Mouse (Mus musculus) mouse embryonic stem cell (cell line): ENCODE data around the gene Anpep.

Experiments
- in situ Hi-C, 2 experiments: fragments of 300-500 bp; cut with MboI; formaldehyde crosslinking; loops; 1 replicate in 1 of 2; 3 replicates in 1 of 2; pipeline ENCODE4 v1.14.3; 2019 to 2020; ENCODE audit warnings: low sequenced_read_pairs in 2 of 2, low pct_unique_long_range_greater_than_20kb in 1 of 2, mixed read lengths in 1 of 2; ENCODE audit not compliant: unreplicated experiment in 1 of 2

Gene Anpep

GRCm38 (mm10) chr7:79869072-79869719, 8.3 kb upstream of the Anpep start:
- in situ Hi-C loops = no loop called here

DNA sequence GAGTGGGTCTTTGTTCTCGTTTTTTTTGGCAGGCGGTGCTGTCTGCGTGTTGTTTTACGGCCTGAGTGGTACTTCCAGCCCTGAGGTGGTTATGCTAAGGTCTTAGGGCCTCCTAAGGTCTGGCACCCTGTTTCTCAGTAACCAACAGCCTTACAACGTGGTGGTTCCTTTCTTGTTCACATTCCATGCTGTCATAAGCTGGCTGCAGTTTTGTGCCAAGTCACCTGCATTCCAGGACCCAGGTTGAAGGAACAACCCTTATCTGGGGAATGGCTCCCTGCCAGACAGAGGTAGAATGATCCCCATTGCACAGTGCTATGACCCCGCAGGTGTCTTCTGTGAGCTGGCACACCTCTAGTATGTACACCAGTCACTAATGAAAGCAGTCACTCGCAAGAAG, 7.6 kb upstream of the Anpep start:
- in situ Hi-C loops = no loop called here

GRCm38 (mm10) chr7:79867861-79868260, 7.0 kb upstream of the Anpep start:
- in situ Hi-C loops = no loop called here

- in situ Hi-C loops = no loop called here
Observed at GRCm38 (mm10) chr7:79866294-79867000, 5.6 kb upstream of the Anpep start.

GRCm38 (mm10) chr7:79861794-79862193, 935 bp upstream of the Anpep start:
- in situ Hi-C loops = no loop called here

GRCm38 (mm10) chr7:79858956-79859630, 1.8 kb downstream of the Anpep start:
- in situ Hi-C loops = no loop called here

DNA sequence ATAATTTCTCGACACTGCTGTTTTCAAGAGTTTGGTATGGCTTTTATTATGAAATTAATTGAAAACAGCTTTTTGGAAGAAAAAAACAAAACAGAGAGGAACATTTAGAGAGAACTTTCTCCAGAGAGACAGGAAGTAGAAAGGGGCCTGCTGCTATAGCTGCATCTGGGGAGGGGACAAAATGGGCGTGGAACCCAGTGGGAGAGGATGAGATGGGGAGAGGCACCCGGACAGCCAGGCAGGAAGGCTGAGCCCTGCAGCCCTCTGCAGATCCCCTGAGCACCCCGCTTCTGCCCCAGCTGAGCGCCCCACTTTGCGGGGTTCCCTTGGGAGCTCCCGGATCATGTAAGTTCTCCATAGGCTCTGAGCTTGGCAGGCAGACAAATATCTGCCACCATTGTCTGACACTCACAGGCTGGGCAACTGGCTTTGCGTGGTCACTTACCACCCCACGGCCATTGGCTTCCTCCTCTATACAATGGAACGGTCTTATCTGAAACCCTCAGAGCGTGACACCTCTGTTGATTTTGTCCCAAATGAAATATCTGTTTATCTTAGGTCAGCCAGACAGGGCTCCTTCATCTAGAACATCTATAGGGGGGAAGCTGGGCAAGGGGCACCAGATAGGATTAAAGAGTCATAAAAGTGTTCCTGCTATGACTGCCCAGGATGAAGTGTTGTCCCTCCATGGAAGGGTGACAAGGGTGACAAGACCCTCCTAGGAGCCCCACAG, 2.5 kb downstream of the Anpep start:
- in situ Hi-C loops = no loop called here

GRCm38 (mm10) chr7:79856305-79856704, 4.6 kb downstream of the Anpep start:
- in situ Hi-C loops = no loop called here

DNA sequence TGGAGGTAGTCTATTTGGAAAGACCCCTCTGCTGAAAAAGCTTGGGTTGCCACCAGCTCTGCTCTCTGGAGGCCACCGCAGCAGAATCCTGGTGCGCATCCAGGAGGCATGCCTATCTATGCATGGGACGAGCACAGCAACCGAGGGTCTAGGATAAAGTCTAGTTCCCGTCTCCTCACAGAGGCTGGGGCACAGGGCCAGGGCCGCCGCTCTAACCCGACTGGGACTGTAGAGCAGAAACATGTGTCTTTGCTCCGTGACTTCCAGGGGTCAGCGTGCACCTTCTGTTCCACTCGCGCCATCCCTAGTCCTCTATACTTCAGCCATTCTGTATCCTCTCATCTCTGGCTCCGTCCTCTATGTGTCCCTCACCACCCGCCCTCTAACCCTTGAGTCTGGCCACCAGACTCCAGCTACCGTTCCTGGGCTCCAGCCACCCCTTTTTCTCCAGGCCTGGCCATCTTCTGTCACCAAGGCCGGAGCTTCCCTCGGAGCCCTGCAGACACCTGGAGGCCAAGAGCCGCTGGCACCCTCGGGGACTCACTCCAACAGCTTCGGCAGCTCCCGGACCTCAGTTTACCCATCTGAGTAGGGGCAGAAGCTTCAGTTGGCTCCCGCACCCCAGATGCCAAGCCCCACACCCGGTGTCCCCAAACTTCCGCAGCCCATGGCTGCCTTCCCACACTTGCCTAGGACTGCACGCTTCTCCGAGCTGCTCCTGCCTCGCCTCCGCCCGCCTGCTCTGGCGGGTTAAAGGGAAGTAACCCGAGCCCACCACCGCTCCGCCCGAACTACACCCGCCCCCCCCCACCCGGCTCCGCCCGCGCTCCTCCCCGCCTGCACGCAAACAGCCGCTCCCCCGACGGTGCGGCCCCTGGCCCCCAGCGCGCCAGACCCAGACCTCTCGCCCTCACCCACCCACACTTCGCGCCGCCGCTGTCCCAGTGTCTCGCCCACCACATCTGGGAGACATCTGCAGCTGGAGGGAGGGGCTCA, 13.1 kb downstream of the Anpep start:
- in situ Hi-C loops = no loop called here

- in situ Hi-C loops = no loop called here
Observed at GRCm38 (mm10) chr7:79846342-79846741, 14.5 kb downstream of the Anpep start.

DNA sequence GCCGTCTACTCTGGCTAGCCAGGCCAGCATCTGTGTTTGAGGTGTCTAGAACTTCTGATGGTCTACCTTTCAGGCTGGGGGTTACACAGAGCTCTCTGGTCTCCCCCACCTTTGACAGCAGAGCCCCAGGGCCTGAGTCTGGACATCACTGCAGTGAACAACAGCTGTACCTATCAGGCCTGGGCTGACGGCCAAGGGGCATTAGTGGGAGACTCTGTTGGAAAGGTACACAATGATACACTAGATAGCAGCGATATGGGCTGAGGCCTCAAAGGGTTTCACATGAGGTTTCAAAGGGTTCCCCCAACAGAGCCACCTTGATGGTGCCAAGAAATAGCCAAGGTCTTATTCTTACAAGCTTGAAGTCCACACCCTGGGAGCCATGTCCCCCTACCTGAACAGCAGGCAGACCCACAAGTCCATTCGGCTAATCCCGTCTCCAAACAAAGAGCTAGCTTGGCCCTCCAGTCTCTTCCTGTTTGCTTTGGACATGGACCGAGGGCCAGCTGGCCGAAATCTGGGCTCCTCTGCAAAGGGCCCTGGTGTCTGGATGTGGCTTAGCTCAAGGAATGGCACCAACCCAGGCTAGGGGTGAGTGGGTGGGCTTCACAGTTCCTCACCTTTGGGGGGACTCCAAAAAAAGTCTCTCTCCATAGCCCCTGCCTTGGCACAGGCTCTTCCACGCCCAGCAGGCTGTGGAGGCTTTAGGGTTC, 16.6 kb downstream of the Anpep start:
- in situ Hi-C loops = no loop called here

DNA sequence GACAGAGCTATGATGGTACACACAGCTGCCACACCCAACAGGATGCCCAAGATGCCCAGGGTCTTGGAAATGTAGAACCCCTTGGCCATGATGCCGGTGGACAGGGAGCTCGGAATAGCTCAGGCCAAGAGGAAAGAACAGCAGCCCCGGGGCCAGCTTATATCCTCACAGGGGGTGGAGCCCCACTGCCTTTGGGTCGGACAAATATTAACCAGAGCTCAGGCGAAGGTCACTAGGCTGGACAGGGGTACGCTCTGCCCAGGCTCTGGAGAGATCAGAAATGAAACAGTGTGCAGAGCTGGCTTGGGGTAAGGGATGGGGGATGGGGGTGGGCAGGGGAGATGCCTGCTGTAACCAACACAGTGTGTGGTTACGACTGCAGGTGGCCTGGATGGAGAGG, 18.7 kb downstream of the Anpep start:
- in situ Hi-C loops = no loop called here

- in situ Hi-C loops = no loop called here
Observed at GRCm38 (mm10) chr7:79837247-79837646, 23.6 kb downstream of the Anpep start.

DNA sequence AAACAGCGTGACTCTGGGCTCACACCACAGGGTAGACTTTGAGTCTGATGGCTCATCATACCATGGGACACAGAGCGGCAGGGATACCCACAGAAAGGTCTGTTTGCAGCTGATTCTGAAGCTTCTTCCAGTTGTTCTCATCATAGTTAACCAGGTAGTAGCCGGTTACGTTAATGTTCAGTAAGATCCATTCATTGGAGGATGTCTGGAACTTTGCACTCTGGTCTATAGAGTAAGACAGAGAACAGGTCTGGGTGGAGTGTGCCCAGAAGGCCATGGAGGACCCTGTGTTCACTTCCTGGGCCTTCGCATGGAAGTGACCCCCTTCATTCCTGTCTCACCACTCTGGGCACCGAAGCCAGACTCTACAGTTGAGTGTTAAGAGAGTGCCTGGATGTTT, 25.7 kb downstream of the Anpep start:
- in situ Hi-C loops = no loop called here

DNA sequence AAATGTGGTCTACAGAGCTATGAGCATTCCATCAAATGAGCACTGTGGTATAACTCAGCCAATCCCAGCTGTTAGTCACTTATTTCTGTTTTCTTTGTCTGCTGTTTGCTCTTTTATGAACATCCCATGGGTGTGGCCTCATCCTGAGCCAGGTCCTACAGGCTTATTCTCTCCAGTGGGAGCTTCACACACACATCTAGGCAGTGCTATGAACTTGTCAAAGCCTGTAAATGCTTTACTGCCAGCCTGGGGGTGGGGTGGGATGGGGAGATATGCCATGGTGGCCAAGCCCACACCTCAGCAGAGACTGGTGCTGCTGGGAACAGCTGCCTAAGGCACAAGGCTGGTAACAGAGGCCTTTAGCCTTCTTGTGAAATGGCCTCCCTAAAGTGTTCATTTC, 27.9 kb downstream of the Anpep start:
- in situ Hi-C loops = no loop called here

- in situ Hi-C loops = no loop called here
Observed at GRCm38 (mm10) chr7:79831585-79831984, 29.3 kb downstream of the Anpep start.

DNA sequence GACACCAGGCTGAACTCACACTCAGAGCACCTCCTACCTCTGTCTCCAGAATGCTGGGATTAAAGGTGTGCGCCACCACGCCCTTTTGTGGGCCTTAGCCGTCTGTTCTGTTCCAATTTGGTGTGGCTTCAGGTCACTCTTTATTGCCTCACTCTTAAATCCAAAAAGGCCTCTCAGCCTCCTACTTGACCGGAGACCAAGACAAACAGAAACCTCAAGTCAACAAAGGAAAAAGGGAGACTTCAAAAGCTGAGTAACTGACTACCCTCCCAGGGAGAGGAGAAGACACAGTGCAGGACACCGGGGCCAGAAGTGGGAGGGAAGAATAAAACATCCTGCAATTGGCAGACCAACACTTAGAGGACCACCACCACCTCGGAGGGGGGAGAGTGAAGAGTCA, 29.7 kb downstream of the Anpep start:
- in situ Hi-C loops = no loop called here

DNA sequence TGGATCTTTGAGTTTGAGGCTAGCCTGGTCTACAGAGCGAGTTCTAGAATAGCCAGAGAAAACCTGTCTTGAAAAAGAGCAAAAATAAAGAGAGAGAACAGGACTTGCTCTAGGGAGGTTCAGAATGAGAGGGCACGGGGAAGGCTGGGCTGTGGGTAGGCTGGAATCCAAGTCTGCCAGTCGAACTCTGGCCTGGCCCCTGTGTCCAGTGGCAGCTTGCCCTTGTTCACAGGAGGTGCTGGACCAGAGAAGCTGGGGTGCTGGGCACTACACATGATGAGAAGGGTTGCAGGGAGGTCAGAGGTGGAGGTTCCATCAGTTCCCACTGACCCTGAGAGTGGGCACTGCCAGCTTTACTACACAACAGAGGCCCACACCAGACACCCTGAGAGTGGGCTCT, 32.5 kb downstream of the Anpep start:
- in situ Hi-C loops = no loop called here
